Mouse (Mus musculus): ENCODE results near the gene Plekha8.

Plekha8 gene

DNA sequence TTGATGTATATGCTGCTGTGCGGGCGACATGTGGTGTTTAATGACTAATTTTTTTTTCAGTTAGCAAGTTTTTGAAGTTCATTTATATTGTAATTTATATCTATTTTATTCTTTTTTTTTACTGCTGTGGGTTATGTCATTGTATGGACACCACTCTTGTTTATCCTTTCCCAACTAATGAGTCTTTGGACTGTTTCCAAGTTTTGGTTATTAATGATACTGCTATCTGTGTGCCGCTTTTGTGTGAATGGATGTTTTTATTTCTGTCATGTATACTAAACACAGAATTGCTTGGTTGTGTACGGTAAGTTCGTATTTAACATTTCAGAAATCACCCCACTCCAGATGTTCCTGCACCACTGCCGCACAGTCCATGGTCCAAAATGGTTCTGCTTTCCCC lies 63.0 kb downstream of the Plekha8 start:
- no peak for DNase-seq

DNA sequence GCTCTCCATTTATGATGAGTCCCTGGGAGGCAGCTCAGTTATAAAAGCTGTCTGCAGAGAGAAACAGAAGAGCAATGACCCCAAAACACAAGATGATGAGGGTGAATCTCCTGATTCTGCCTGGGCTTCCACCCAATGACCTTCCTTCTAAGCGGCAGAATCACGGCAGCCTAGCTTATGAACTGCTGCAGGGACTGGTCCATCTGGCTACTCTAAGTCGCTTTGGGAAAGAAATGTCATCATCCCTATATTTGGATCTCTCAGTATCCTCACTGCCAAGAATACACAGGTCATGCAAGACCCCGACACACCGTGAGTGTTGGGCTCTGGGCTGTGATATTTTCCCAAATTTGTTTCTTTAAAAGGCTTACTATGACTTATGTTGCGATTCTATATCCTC lies 75.0 kb downstream of the Plekha8 start:
- DNase-seq: no peak

DNA sequence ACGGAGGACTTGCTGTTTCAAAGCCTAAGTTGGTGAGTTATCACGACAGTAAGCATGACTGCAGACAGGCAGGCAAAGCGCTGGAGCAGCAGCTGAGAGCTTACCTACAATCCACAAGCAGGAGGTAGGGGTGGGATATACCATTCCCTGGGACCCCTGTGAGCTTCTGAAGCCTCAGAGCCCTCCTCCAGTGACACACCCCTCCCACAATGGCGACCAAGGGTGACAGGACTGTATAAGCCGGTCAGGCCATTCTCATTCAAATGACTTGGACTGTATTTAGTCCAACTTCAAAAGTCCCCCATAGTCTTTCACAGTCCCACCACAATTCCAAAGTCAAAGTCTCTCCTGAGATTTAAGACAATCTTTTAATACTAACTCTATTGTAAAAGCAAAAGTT lies 78.0 kb downstream of the Plekha8 start:
- no peak for DNase-seq

DNA sequence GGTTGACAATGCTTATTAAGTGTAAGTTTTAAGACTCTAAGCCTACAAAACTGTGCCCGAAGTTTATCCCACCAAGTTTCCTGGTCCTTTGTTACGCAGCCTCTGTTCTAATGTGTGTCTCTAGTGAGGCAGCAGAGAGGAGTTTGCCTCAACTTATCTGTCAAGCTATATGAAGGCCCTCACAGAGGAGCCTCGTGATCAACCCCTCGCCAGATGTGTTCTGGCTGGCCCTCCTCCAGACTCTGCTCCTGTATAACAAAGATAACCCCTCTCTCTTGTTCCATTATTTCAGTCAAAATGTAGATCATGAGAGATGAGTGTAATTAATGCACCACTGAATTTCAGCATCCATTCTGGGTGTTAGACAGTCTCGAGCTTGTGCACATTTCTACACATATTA lies 84.8 kb downstream of the Plekha8 start:
- DNase-seq: no peak

DNA sequence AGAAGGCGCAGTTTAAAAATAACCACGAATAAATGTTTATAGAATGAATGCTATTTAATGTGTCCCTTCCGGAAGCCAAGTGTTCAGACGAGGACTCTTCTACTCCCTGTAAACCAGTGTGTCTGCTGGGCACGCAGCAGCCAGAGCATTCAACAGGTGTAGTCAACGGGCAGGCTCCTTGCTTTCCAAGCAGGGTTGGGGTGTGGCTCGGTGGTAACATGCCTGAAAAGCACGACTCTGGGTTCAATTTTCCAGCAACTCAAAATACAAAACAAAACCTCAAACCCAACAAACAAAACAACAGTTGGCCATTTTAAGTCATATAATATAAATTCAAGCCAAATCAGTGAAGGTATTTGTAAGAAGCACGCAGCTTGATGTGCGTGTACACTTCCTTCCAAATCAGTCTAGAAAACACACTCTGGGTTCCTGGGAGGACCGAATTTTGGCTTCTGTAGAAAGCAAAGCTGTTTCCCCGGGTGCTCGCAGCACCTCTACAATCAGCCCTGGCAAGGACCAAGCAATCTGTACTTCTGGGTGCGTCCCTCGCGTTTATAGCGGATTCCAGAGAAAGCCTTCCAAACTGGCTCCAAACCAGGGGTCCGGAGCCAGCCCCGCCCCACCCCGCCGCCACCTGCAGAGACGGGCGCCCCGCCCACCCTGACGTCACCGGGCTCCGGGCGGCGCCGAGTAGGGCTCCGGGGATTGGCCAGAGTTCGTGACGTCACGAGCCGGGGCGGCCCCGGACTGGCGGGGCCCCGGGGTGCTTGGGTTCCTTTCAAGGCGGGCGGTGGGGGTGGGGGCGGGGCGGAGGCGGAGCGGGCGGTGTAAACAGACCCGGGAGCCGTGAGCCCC lies 86.2 kb downstream of the Plekha8 start, which contains the start of gene Mturn:
Gene Mturn (plus strand): TSS at position 734 of the 855 bp plus-strand sequence.
- DNase-seq: peak; percentile 95

DNA sequence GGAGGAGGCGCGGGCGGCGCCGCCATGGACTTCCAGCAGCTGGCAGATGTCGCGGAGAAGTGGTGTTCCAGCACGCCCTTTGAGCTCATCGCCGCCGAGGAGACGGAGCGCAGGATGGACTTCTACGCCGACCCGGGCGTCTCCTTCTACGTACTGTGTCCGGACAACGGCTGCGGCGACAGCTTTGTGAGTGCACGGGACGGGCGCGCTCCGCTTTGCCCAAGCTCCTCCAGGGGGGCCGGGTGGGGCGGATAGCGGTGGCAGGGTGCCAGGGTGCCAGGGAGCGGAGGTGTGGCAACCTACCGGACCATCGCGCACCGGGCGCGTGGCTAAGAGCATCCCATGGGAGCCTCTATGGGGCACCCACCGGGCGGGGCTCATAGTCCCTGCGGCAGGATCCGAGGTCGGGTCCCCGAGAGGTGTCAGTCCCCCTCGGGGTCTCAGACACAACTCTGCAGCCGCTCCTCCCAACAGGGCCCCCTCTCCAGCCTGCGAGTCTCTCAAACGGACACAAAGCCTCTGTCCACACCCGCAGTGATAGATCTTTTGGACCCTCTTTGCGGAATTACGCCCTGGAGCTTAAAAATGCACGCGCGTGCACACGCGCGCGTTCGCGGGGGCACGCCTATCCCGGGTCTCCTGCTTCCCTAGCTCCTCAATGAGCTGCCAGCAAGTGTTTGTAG lies 87.0 kb downstream of the Plekha8 start:
- DNase-seq: no peak

DNA sequence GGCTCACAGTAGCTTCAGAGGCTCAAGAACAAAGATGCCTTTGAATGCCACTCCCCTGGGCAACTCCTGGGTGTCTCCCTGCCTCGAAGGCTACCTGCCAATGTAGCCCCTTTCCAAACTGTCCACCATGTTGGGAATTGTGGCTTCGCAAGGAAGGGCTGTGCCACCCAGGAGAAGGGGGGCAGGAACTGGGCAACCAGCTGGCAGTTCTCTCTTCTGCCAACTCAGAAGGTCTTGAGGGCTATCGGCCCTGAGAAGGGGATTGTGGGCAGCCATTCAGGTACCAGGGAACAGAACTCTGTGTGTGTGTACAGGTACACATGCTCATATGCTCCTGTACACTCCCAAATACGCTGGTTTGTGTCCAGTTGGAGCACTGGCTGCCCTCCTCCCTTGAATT lies 89.2 kb downstream of the Plekha8 start:
- DNase-seq: no peak

DNA sequence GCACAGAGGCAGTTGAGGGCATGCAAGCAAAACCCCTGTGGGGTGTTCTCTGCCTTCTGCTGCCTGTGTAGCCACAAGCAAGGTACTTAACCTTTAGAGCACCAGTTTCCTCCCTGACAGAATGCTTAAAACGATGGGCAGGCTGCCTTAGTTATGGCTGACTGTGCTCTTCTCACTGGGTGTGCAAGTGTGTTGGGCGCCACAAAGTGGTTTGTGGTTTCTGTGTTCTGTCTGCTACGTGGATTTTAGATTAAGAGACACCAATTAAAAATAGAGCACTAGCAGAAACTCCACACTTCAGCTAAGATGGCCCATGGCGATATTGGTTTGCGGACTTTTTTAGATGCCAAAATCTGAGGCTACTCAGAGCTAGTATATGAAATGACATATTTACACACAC lies 90.2 kb downstream of the Plekha8 start:
- no peak for DNase-seq

DNA sequence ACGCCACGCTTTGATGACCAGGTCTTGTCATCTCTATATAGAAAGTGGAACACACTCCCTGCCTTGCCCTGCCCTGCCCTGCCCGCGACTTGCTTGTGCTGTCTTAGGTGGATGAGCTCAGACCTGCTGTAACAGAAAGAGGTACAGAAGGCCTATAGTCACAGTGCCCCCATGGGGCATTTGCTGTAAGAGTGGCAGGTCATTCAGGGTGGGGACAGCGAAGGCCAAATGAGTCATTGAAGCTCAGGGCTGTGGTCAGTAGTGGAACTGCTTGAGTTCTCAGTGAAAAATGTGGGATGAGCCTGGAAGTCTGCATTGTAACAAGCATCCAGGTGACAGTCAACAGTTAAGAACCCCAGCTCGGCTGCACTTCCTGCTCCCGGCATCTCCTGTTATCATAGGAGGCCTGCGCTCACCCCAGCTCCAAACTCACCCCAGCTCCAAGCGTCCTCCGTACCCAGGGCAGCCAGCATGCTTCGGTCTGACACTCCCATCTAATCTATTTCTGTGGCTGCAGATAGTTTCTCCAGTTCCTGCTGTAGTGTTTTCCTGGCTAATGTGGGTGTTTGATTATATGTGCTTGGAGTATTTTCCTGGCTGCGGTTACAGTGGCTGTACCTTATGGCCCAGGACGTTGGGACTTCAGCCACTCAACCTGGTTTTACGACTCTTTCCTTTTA lies 90.9 kb downstream of the Plekha8 start:
- DNase-seq: no peak

DNA sequence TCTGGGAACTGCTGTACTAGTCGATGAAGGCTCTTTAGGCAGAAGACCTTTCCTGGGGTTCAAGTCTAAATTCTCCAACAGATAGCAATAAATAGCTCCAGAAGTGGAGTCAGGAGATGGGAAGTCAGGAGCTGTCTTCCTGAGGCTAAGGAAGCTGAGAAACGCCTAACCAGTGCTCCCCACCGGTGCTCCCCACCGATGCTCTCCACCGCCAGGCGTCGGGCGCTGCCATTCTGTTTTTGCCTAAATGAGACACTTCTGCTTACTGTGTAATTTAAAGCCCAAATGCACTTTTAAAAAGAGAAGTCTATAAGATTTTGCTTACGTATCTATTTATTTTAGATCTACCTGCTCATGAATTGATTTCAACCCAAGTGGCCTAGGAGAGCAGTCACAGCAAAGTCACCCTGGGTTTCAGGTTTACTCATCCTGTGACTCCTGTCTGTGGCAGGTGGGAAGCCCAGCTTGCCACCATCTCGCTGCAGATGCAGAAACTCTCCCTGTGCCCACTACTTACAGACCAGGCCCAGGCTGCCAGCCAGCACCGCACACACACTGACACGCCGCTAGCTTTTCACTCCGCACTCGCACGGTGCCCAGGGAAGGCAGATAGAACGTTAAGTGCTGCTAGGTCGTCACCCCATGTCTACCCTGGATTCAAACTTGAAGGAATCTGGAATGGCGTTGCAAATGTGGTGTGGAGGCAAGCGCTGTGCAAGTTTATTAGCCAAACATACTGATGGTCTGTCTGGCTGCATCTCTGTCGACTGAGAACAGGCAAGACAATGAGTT lies 92.2 kb downstream of the Plekha8 start:
- DNase-seq: no peak

DNA sequence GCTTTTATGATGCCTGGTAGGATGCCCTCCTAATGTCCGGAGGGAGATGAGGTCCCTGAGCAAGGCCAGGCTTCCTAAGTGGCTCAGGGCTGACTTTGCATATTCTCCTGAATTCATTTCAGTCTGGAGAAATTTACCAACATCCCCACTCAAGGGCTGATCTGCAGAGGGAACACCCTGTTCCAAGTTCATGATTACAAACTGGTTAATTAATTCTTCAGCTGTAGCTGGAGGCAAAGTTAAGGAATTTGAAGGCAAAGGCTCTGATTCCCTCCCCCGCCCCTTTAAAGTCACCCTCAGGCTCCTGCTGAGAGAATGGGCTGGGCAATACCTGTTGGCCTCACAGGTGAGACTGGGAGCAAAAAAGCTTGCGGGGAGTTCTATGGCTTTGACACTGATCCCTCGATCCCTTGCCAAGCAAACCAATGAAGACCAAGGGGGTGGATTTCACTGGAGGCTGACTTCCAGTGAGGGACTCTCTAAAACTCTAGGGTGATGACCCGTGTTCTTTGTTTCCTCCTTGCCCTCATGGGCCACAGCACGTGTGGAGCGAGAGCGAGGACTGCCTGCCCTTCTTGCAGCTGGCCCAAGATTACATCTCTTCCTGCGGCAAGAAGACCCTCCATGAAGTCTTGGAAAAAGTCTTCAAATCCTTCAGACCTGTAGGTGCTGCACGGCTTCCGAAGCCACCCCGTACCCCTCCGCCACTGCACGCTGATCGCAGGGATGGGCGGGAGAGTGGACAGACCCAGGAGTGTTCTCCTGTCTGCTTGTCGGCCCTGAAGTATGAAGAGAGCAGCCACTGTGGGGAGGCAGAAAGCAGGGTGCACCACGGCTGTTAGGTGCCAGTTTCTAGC lies 93.8 kb downstream of the Plekha8 start:
- no peak for DNase-seq

DNA sequence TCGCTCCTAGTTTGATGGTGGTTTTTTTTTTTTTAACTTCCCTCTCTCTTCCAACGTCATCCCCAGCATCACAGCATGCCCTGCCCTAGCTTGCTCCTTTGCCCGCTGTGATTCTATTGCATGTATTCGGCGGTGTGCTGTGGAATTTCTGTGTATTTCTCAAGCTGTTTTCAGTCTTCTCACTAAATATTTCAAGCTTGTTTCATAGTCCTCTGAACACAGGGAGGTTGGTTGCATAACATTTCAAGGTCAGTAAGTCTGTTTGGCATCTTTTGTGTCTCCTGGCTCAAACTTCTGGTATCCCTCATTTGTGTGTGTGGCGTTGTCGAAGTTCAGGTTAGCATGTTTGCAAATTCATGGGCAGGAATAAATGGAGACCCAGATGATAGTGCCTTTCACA lies 94.8 kb downstream of the Plekha8 start:
- DNase-seq: no peak

DNA sequence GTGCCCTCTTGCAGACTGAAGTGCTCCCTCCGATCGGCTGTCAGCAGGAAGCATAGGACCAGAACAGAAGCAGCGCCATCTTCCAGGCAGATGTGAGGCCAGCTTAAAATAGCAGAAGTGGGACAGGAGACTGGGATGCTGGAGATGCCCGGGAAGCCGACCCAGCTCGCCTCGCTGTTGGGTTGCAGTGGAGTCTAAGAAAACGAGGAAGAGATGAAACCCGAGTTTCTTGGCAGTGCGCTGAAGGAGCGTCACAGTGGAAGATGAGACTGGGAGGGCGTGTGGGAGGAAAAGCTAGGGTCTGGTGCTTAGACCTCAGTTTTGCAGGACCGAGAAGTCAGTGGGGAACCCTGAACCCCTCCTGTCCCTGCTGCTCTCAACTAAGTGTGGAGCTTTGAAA lies 95.9 kb downstream of the Plekha8 start:
- DNase-seq: no peak

DNA sequence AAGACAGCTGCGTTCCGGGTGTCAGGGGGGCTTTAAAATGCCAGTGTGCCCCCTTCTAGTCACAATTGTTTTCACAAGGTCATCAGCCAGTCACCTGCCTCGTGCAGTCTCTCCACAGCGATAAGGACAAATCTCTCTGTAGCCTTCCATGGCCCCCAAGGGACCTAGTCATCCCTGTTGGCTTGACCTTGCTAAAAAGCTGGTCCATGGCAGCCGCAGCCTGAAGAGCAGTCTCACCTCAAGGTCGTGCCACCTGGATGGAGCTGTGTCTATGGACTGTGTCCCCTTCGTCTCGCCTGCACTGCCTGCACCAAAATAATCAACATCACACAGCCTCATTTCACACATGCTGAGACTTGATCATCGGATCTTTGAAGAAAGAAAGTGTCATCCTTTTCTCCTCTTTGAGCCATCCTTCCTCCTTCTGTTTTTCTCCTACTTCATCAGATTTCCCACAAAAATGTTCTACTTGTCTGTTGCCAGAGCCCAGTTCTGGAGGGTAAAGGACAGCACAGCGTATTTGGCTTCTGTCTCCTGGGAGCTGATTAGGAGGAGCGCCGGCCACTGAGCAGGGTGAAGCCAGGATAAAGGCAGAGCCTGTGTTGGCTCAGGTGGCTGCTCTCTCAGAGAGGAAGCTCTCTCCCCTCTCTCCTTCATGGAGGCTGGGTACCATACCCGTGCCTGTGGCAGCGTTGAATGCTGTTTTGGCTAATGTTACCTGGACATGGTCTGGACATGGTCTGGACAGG lies 96.6 kb downstream of the Plekha8 start:
- no peak for DNase-seq

DNA sequence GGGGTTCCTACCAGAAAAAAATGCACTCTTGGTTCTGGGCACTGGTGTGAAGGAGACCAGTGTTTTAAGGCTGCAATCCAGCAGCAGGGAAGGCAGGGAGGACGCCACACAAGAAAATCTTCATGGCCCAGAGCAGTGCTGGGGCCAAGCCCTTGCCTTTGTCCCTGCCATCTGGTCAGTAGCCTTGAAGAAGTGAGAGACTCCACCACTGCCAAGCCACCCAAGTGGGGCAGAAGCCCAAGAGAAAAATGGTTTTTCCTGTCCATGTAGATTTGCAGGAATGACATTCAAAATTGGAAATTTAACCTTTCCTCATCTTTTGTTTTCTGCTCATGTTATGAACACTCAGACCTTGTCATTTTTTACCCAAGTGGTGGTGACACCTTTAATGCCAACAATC lies 97.3 kb downstream of the Plekha8 start:
- DNase-seq: no peak

DNA sequence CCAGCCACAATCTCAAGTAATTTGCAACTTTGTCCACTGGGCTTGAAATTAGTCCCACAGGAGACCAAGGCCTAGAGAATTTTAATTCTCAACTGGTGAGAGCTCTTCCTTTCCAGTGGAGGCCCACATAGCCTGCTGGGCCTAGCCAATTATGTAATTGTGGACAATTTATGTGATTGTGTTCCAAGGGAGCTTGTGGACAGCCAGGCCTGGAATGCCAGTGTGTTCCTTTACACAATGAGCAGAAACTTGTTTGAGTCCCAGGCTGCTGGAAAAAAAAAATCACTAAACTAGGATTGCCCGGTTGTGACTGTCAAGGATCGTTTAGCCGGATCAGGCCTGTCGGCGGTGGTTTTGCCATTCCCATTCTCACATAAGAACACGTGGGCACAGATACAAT lies 98.4 kb downstream of the Plekha8 start:
- DNase-seq: no peak
